In genomic region chr12:83749186-83749585, GRCm38 (mm10) we compare ENCODE assay signal across 29 mouse cellular contexts. TPM values are rescaled to one million over a fixed set of nuclear protein-coding genes. Genes with fewer than 3 reads are reported as not detected.
"Had no signal": no experiment of that assay in that cellular context is flagged by ENCODE, and none has a peak within 500 bp of the region (broad histone marks: within the 10 kb centered on the region; RNA-seq: fewer than 3 reads in every experiment).

No protein-coding gene starts in this region.

- H3K4me2 ChIP-seq: embryonic facial prominence, embryonic 12.5 days; embryonic facial prominence, embryonic 13.5 days; embryonic facial prominence, embryonic 15.5 days; forebrain, embryonic 12.5 days; forebrain, embryonic 13.5 days; forebrain, embryonic 15.5 days had no signal

- H3K4me1 ChIP-seq: forebrain, embryonic 13.5 days; forebrain, embryonic 15.5 days had no signal

- H3K4me3 ChIP-seq: embryonic facial prominence, embryonic 10.5 days; embryonic facial prominence, embryonic 12.5 days; embryonic facial prominence, embryonic 13.5 days; embryonic facial prominence, embryonic 15.5 days; erythroblast, embryonic 14.5 days; forebrain, embryonic 10.5 days; forebrain, embryonic 12.5 days; forebrain, embryonic 13.5 days; forebrain, embryonic 15.5 days; gastrocnemius, adult 2 months; heart, adult 2 months; heart, embryonic 10.5 days had no signal

- H3K9ac ChIP-seq: embryonic facial prominence, embryonic 12.5 days; embryonic facial prominence, embryonic 13.5 days; embryonic facial prominence, embryonic 15.5 days; forebrain, embryonic 12.5 days; forebrain, embryonic 13.5 days; forebrain, embryonic 15.5 days; forebrain, postnatal 0 days had no signal

- H3K27me3 ChIP-seq: embryonic facial prominence, embryonic 12.5 days; embryonic facial prominence, embryonic 13.5 days; embryonic facial prominence, embryonic 15.5 days; forebrain, embryonic 12.5 days; forebrain, embryonic 13.5 days; forebrain, embryonic 15.5 days had no signal

- DNase-seq: cerebellum, postnatal 10 days; cerebellum, postnatal 14 days; cerebellum, postnatal 25 days; cerebellum, postnatal 36 days; embryo, embryonic 11 days; forebrain, postnatal 0 days; gastrocnemius, adult 2 months; gastrocnemius, postnatal 10 days; gastrocnemius, postnatal 14 days; gastrocnemius, postnatal 25 days; gastrocnemius, postnatal 36 days; heart, adult 11 months; heart, adult 18-20 months; heart, adult 2 months had no signal

- ATAC-seq: forebrain, embryonic 13.5 days; forebrain, embryonic 14.5 days; forebrain, embryonic 15.5 days; forebrain, embryonic 16.5 days; forebrain, postnatal 0 days had no signal

- H3K36me3 ChIP-seq: embryonic facial prominence, embryonic 10.5 days; embryonic facial prominence, embryonic 12.5 days; embryonic facial prominence, embryonic 13.5 days; embryonic facial prominence, embryonic 15.5 days; forebrain, embryonic 10.5 days; forebrain, embryonic 12.5 days; forebrain, embryonic 15.5 days; heart, embryonic 10.5 days had no signal

- H3K9me3 ChIP-seq: embryonic facial prominence, embryonic 10.5 days; embryonic facial prominence, embryonic 12.5 days; embryonic facial prominence, embryonic 13.5 days; embryonic facial prominence, embryonic 15.5 days; forebrain, embryonic 10.5 days; forebrain, embryonic 12.5 days; forebrain, embryonic 13.5 days; forebrain, embryonic 15.5 days; heart, embryonic 10.5 days had no signal

- H3K27ac ChIP-seq: embryonic facial prominence, embryonic 10.5 days; embryonic facial prominence, embryonic 12.5 days; embryonic facial prominence, embryonic 13.5 days; embryonic facial prominence, embryonic 15.5 days; forebrain, embryonic 10.5 days; forebrain, embryonic 12.5 days; forebrain, embryonic 13.5 days; forebrain, embryonic 15.5 days; gastrocnemius, adult 2 months; heart, adult 2 months; heart, embryonic 10.5 days had no signal

RNA-seq across cellular contexts. Expression of gene Papln, which starts 14.2 kb away (rescaled TPM):
- total RNA-seq: common myeloid progenitor, adult 5-6 weeks; granulocyte monocyte progenitor cell, adult 5-6 weeks had no signal
- polyA plus RNA-seq: embryonic facial prominence, embryonic 11.5 days; erythroblast, embryonic 14.5 days had no signal
